Mouse (Mus musculus): ENCODE data around the gene Dazap1.

GRCm38 (mm10) chr10:80259861-80260641, 1.2 kb upstream of the Dazap1 start:
- no peak for TF ChIP-seq CTCF (conservative IDR thresholded peaks at IDR 0.05; ENCODE audit: low read length)
- no peak for TF ChIP-seq POU5F1 (IDR thresholded peaks at IDR 0.05; ENCODE audit: borderline replicate concordance, low read length)
- TF ChIP-seq NANOG (IDR thresholded peaks at IDR 0.05; ENCODE audit: borderline replicate concordance, low read length): no peak
